Mouse (Mus musculus): ENCODE measurements at regions not wholly inside any gene's neighbourhood (a gene's known extent, or its start where the extent isn't known, plus 50 kb on each side); places are given as distances from the start of the nearest gene placed in this dataset.

- TF ChIP-seq POLR2A (IDR thresholded peaks at IDR 0.05; ENCODE audit: insufficient read depth, low read length) (no peak), EP300 (IDR thresholded peaks at IDR 0.05; ENCODE audit: insufficient read depth, low read depth, low read length) (no peak), CTCF (IDR thresholded peaks at IDR 0.05; ENCODE audit: low read depth, low read length) (no peak)
- Histone ChIP-seq H3K9me3 (replicated peaks; ENCODE audit: control insufficient read depth, insufficient read depth, low read length, poor library complexity, severe bottlenecking) (no peaks in the 10 kb centered on the region), H3K4me1 (ENCODE audit: control insufficient read depth, insufficient read depth, low read length) (no peaks in the 10 kb centered on the region), H3K27me3 (ENCODE audit: control insufficient read depth, insufficient read depth, low read length, poor library complexity, severe bottlenecking) (no peaks in the 10 kb centered on the region), H3K27ac (ENCODE audit: insufficient read depth, low read length) (no peak overlapping the region), H3K4me3 (ENCODE audit: low read depth, low read length) (no peak overlapping the region), H3K36me3 (ENCODE audit: control insufficient read depth, insufficient read depth, low read length, poor library complexity, severe bottlenecking) (no peaks in the 10 kb centered on the region), H3K9ac (ENCODE audit: low read depth, poor library complexity, severe bottlenecking) (no peak overlapping the region)
Observed at GRCm38 (mm10) chr13:46173103-46173502, 100.4 kb upstream of the Stmnd1 start.

DNA sequence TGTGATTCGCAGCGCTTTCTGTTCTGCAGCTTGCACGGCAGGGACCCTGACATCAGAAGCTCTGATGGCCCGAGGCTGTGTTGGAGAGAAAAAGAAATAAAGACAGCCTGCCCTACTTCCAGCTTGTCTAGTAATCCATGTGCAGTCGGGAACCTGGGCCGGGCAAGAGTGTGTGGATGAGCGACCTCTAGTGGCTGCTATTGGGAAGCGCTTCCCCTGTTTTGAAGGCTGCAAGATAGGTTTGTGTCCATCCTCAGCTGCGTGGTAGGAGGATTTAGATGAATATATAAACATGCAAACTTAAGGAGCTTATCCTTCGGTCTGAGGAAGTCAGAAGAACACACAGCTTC lies 111.5 kb upstream of the Stmnd1 start:
- no peak overlapping the region for H3K27ac ChIP-seq (ENCODE audit: insufficient read depth, low read length)
- TF ChIP-seq EP300 (IDR thresholded peaks at IDR 0.05; ENCODE audit: insufficient read depth, low read depth, low read length) (no peak), CTCF (IDR thresholded peaks at IDR 0.05; ENCODE audit: low read depth, low read length) (peak; percentile 94), POLR2A (IDR thresholded peaks at IDR 0.05; ENCODE audit: insufficient read depth, low read length) (no peak)
- no peaks in the 10 kb centered on the region for H3K27me3 ChIP-seq (ENCODE audit: control insufficient read depth, insufficient read depth, low read length, poor library complexity, severe bottlenecking)
- H3K9me3 ChIP-seq (replicated peaks; ENCODE audit: control insufficient read depth, insufficient read depth, low read length, poor library complexity, severe bottlenecking): no peaks in the 10 kb centered on the region
- H3K36me3 ChIP-seq (ENCODE audit: control insufficient read depth, insufficient read depth, low read length, poor library complexity, severe bottlenecking): no peaks in the 10 kb centered on the region
- H3K9ac ChIP-seq (ENCODE audit: low read depth, poor library complexity, severe bottlenecking): no peak overlapping the region
- no peaks in the 10 kb centered on the region for H3K4me1 ChIP-seq (ENCODE audit: control insufficient read depth, insufficient read depth, low read length)
- peak overlapping the region; percentile 24; the same call in 1 of the 2 replicates for H3K4me3 ChIP-seq (ENCODE audit: low read depth, low read length)

DNA sequence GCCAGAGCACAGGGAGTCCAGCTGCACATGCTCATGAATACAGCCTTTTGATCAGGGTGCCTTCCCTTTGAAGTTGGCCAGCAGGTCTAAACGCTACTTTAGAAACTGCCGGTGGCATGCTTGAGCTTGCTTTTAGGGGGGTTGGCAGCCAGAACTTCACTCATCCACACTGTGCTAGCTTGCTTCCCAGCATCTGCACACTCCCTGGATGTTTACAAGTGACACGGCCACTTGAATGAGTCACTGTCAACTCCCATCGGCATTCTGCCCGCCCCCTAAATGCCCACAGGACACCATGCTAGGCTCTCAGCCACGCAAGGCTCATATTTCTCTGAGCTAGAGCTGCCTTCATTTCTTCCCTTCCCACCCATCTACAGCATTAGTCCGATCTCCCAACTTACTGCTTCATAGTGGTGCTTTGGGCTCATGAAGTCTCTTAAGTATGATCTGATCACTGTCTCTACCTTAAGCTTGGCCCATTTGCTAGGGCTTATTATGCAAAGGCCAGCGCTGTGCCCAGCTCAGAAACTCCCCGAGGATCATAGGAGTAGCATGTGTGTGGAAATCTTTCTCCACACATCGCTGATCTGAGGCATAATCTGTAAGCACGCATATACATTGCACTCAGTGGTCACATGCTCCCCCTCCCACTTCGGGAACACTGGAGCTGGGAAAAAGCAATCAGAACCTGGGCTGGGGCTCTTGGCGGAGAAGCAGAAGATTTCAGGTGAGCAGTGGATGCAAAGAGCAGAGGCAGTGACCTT lies 112.1 kb upstream of the Stmnd1 start:
- no peak for TF ChIP-seq POLR2A (IDR thresholded peaks at IDR 0.05; ENCODE audit: insufficient read depth, low read length)
- no peak for TF ChIP-seq CTCF (IDR thresholded peaks at IDR 0.05; ENCODE audit: low read depth, low read length)
- no peak for TF ChIP-seq EP300 (IDR thresholded peaks at IDR 0.05; ENCODE audit: insufficient read depth, low read depth, low read length)
- no peak overlapping the region for H3K27ac ChIP-seq (ENCODE audit: insufficient read depth, low read length)
- H3K9me3 ChIP-seq (replicated peaks; ENCODE audit: control insufficient read depth, insufficient read depth, low read length, poor library complexity, severe bottlenecking): no peaks in the 10 kb centered on the region
- no peak overlapping the region for H3K9ac ChIP-seq (ENCODE audit: low read depth, poor library complexity, severe bottlenecking)
- no peaks in the 10 kb centered on the region for H3K4me1 ChIP-seq (ENCODE audit: control insufficient read depth, insufficient read depth, low read length)
- H3K36me3 ChIP-seq (ENCODE audit: control insufficient read depth, insufficient read depth, low read length, poor library complexity, severe bottlenecking): no peaks in the 10 kb centered on the region
- peak overlapping the region; percentile 24; the same call in 1 of the 2 replicates for H3K4me3 ChIP-seq (ENCODE audit: low read depth, low read length)
- no peaks in the 10 kb centered on the region for H3K27me3 ChIP-seq (ENCODE audit: control insufficient read depth, insufficient read depth, low read length, poor library complexity, severe bottlenecking)

- Histone ChIP-seq H3K9ac (ENCODE audit: low read depth, poor library complexity, severe bottlenecking) (no peak overlapping the region), H3K27ac (ENCODE audit: insufficient read depth, low read length) (no peak overlapping the region), H3K9me3 (replicated peaks; ENCODE audit: control insufficient read depth, insufficient read depth, low read length, poor library complexity, severe bottlenecking) (no peaks in the 10 kb centered on the region), H3K36me3 (ENCODE audit: control insufficient read depth, insufficient read depth, low read length, poor library complexity, severe bottlenecking) (no peaks in the 10 kb centered on the region), H3K4me3 (ENCODE audit: low read depth, low read length) (no peak overlapping the region), H3K4me1 (ENCODE audit: control insufficient read depth, insufficient read depth, low read length) (no peaks in the 10 kb centered on the region), H3K27me3 (ENCODE audit: control insufficient read depth, insufficient read depth, low read length, poor library complexity, severe bottlenecking) (no peaks in the 10 kb centered on the region)
- TF ChIP-seq POLR2A (IDR thresholded peaks at IDR 0.05; ENCODE audit: insufficient read depth, low read length) (no peak), CTCF (IDR thresholded peaks at IDR 0.05; ENCODE audit: low read depth, low read length) (no peak), EP300 (IDR thresholded peaks at IDR 0.05; ENCODE audit: insufficient read depth, low read depth, low read length) (no peak)
Observed at GRCm38 (mm10) chr13:46159354-46159753, 114.2 kb upstream of the Stmnd1 start.

DNA sequence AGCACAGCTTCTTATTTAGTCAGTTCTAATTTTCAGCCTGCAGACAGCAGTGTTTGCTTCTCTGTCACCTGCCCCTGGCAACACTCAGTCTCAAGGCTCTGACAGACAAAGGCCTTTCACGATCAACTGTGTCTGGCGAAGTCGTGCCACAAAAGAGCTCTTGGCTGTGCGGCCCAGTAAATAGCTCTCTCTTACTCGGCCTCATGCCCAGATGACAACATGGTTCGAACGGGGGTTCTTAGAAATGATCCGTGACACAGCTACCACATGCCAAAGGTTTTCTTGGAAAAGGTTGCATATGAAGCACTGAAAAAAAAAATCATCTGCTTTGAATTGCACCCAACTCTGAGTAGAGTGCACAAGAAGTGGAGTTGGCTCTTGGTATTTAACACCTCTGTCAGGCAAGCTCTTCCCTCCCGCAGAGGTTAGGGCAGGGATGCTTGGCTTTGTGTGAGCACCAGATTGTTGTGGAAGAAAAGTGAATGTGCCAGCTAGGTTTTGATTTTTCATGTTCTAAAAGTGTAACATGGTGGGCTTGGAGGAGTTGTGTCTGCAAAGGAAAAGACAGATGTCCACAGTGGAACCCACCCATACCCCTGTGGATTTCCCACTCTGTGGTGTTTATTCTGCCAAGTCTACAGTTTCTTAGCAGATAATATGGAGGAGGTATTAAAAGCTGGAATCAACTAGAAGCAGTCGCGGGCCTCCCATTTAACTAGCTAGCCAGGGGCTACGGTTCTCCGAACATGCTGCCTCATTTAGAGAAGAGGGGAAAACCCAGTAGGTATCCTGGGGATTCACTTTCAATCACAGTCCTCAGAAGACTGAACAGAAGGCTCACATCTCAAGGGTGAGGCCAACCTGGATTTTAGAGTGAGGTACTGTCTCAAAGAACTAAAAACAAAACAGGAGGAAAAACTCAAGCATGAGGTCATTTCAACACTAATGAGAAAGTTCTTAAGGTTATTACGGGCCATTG lies 120.0 kb upstream of the Stmnd1 start:
- no peaks in the 10 kb centered on the region for H3K4me1 ChIP-seq (ENCODE audit: control insufficient read depth, insufficient read depth, low read length)
- no peaks in the 10 kb centered on the region for H3K9me3 ChIP-seq (replicated peaks; ENCODE audit: control insufficient read depth, insufficient read depth, low read length, poor library complexity, severe bottlenecking)
- H3K27ac ChIP-seq (ENCODE audit: insufficient read depth, low read length): no peak overlapping the region
- H3K4me3 ChIP-seq (ENCODE audit: low read depth, low read length): no peak overlapping the region
- no peak overlapping the region for H3K9ac ChIP-seq (ENCODE audit: low read depth, poor library complexity, severe bottlenecking)
- TF ChIP-seq POLR2A (IDR thresholded peaks at IDR 0.05; ENCODE audit: insufficient read depth, low read length) (no peak), EP300 (IDR thresholded peaks at IDR 0.05; ENCODE audit: insufficient read depth, low read depth, low read length) (no peak), CTCF (IDR thresholded peaks at IDR 0.05; ENCODE audit: low read depth, low read length) (no peak)
- no peaks in the 10 kb centered on the region for H3K36me3 ChIP-seq (ENCODE audit: control insufficient read depth, insufficient read depth, low read length, poor library complexity, severe bottlenecking)
- no peaks in the 10 kb centered on the region for H3K27me3 ChIP-seq (ENCODE audit: control insufficient read depth, insufficient read depth, low read length, poor library complexity, severe bottlenecking)

Data from ES-Bruce4 (cell line).